Mouse (Mus musculus): ENCODE measurements at regions not wholly inside any gene's neighbourhood (a gene's known extent, or its start where the extent isn't known, plus 50 kb on each side); places are given as distances from the start of the nearest gene placed in this dataset.

GRCm38 (mm10) chr12:70577769-70578168 lies 124.9 kb downstream of the Tmx1 start:
- ChIA-PET CTCF (no interaction called here), POLR2A (interaction anchor here in 1 of 4 experiments (0.7 kb wide), 1 partner anchor 204 kb away, joined by 3 read pairs; no protein-coding TSS in a partner anchor)

GRCm38 (mm10) chr12:70579328-70579905 lies 126.5 kb downstream of the Tmx1 start:
- CTCF ChIA-PET, result no interaction called here
- POLR2A ChIA-PET, result interaction anchor here in 1 of 4 experiments (0.7 kb wide), 1 partner anchor 1233 kb away, joined by 9 read pairs; no protein-coding TSS in a partner anchor

- ChIA-PET CTCF (no interaction called here), POLR2A (no interaction called here)
Observed at GRCm38 (mm10) chr12:70586181-70586580, 133.3 kb downstream of the Tmx1 start.

GRCm38 (mm10) chr12:70588234-70588633 lies 135.3 kb downstream of the Tmx1 start:
- ChIA-PET CTCF (interaction anchor here in 1 of 4 experiments (0.6 kb wide), 1 partner anchor 1061 kb away, joined by 4 read pairs; no protein-coding TSS in a partner anchor), POLR2A (no interaction called here)

GRCm38 (mm10) chr12:70589315-70589742 lies 136.4 kb downstream of the Tmx1 start:
- CTCF ChIA-PET, result no interaction called here
- POLR2A ChIA-PET, result no interaction called here

GRCm38 (mm10) chr12:70590456-70591050 lies 137.7 kb downstream of the Tmx1 start:
- POLR2A ChIA-PET, result no interaction called here
- CTCF ChIA-PET, result no interaction called here

- POLR2A ChIA-PET, result no interaction called here
- CTCF ChIA-PET, result no interaction called here
Observed at GRCm38 (mm10) chr12:70592821-70593220, 139.9 kb downstream of the Tmx1 start.

GRCm38 (mm10) chr12:70598211-70598701 lies 145.4 kb downstream of the Tmx1 start:
- ChIA-PET POLR2A (interaction anchor here in 1 of 4 experiments (0.5 to 1.1 kb wide), 2 partner anchors 18 to 145 kb away, joined by 3 to 6 read pairs; partner anchors contain the start of gene Tmx1), CTCF (interaction anchor here in 2 of 4 experiments (0.6 to 1.1 kb wide), 2 partner anchors 312 to 423 kb away, joined by 3 read pairs; no protein-coding TSS in a partner anchor)

- ChIA-PET POLR2A (no interaction called here), CTCF (interaction anchor here in 1 of 4 experiments (0.7 kb wide), 1 partner anchor 304 kb away, joined by 3 read pairs; no protein-coding TSS in a partner anchor)
Observed at GRCm38 (mm10) chr12:70599731-70600130, 146.8 kb downstream of the Tmx1 start.

- ChIA-PET CTCF (interaction anchor here in 1 of 4 experiments (0.6 kb wide), 1 partner anchor 326 kb away, joined by 6 read pairs; no protein-coding TSS in a partner anchor), POLR2A (interaction anchor here in 2 of 4 experiments (0.5 to 1.6 kb wide), 6 partner anchors 10 to 363 kb away, joined by 3 to 6 read pairs (median 4); partner anchors contain the start of gene Trim9 (in 1 of the 2))
Observed at GRCm38 (mm10) chr12:70603869-70604268, 151.0 kb downstream of the Tmx1 start.

GRCm38 (mm10) chr12:70608672-70609071 lies 155.8 kb downstream of the Tmx1 start:
- POLR2A ChIA-PET, result interaction anchor here in 1 of 4 experiments (0.6 kb wide), 1 partner anchor 768 kb away, joined by 3 read pairs; no protein-coding TSS in a partner anchor
- CTCF ChIA-PET, result no interaction called here

GRCm38 (mm10) chr12:70609116-70609871 lies 156.4 kb downstream of the Tmx1 start:
- ChIA-PET POLR2A (no interaction called here), CTCF (no interaction called here)

- CTCF ChIA-PET, result no interaction called here
Observed at GRCm38 (mm10) chr12:70611891-70612290, 159.0 kb downstream of the Tmx1 start.

GRCm38 (mm10) chr12:70613244-70613643 lies 160.3 kb downstream of the Tmx1 start:
- ChIA-PET CTCF (no interaction called here), POLR2A (interaction anchor here in 1 of 4 experiments (1.2 kb wide), 1 partner anchor 212 kb away, joined by 3 read pairs; the partner anchor contains the start of gene Frmd6)

More at GRCm38 (mm10) chr12:70611891-70612290, 159.0 kb downstream of the Tmx1 start:
- POLR2A ChIA-PET, result interaction anchor here in 1 of 4 experiments (1.2 kb wide), 1 partner anchor 213 kb away, joined by 3 read pairs; the partner anchor contains the start of gene Frmd6

- ChIA-PET POLR2A (no interaction called here), CTCF (no interaction called here)
Observed at GRCm38 (mm10) chr12:70614101-70614500, 161.2 kb downstream of the Tmx1 start.

- ChIA-PET POLR2A (no interaction called here), CTCF (no interaction called here)
Observed at GRCm38 (mm10) chr12:70614686-70615085, 161.8 kb downstream of the Tmx1 start.

GRCm38 (mm10) chr12:70615123-70615522 lies 162.2 kb downstream of the Tmx1 start:
- CTCF ChIA-PET, result no interaction called here
- POLR2A ChIA-PET, result interaction anchor here in 1 of 4 experiments (1.0 kb wide), 1 partner anchor 12 kb away, joined by 4 read pairs; no protein-coding TSS in a partner anchor

GRCm38 (mm10) chr12:70616049-70616448 lies 163.2 kb downstream of the Tmx1 start:
- CTCF ChIA-PET, result interaction anchor here in 1 of 4 experiments (0.7 kb wide), 1 partner anchor 74 kb away, joined by 4 read pairs; no protein-coding TSS in a partner anchor

GRCm38 (mm10) chr12:70616487-70616886 lies 163.6 kb downstream of the Tmx1 start:
- POLR2A ChIA-PET, result interaction anchor here in 2 of 4 experiments (0.6 to 1.1 kb wide), 2 partner anchors 9 to 237 kb away, joined by 4 to 6 read pairs; no protein-coding TSS in a partner anchor

More at GRCm38 (mm10) chr12:70616049-70616448, 163.2 kb downstream of the Tmx1 start:
- POLR2A ChIA-PET, result interaction anchor here in 3 of 4 experiments (0.6 to 1.1 kb wide), 3 partner anchors 9 to 237 kb away, joined by 4 to 6 read pairs (median 4); no protein-coding TSS in a partner anchor

More at GRCm38 (mm10) chr12:70616487-70616886, 163.6 kb downstream of the Tmx1 start:
- CTCF ChIA-PET, result interaction anchor here in 1 of 4 experiments (0.5 to 0.7 kb wide), 2 partner anchors 50 to 75 kb away, joined by 3 to 4 read pairs; no protein-coding TSS in a partner anchor
